Mouse (Mus musculus) forebrain, embryonic 12.5 days (tissue): ENCODE results near the gene Adamts10. TPM values are rescaled to one million over a fixed set of nuclear protein-coding genes. Genes with fewer than 3 reads are reported as not detected.

Experiments used
- ATAC-seq: fragments of 200-750 bp; cut with Nextera tagmentation; 2 replicates; pipeline ENCODE4 v1.8.0; 2017; ENCODE audit warnings: moderate TSS enrichment; ENCODE audit not compliant: low FRiP score
- H3K27ac ChIP-seq: fragments of 300-500 bp; sonication (generic); 2 replicates; pipeline ENCODE4 v1.5.1; 2016; ENCODE audit warnings: mild to moderate bottlenecking
- H3K27me3 ChIP-seq: fragments of 300-500 bp; sonication (generic); 2 replicates; pipeline ENCODE4 v1.6.1; 2016; ENCODE audit warnings: mild to moderate bottlenecking
- H3K36me3 ChIP-seq: fragments of 300-500 bp; sonication (generic); replicated peaks from 2 replicates; pipeline ENCODE4 v1.6.1; 2016; ENCODE audit warnings: mild to moderate bottlenecking
- H3K4me1 ChIP-seq: fragments of 300-500 bp; sonication (generic); 2 replicates; pipeline ENCODE4 v1.6.1; 2016
- H3K4me2 ChIP-seq: fragments of 300-500 bp; sonication (generic); 2 replicates; pipeline ENCODE4 v1.6.1; 2016; ENCODE audit warnings: mild to moderate bottlenecking, moderate library complexity
- H3K4me3 ChIP-seq: fragments of 300-500 bp; sonication (generic); replicated peaks from 2 replicates; pipeline ENCODE4 v1.5.1; 2016; ENCODE audit warnings: mild to moderate bottlenecking
- H3K9ac ChIP-seq: fragments of 300-500 bp; sonication (generic); 2 replicates; pipeline ENCODE4 v1.6.1; 2016; ENCODE audit warnings: mild to moderate bottlenecking
- H3K9me3 ChIP-seq: fragments of 300-500 bp; sonication (generic); 2 replicates; pipeline ENCODE4 v1.6.1; 2016
- WGBS: fragments of 180-500 bp; shearing (Covaris S2); methylation state at CpG from one replicate; pipeline ENCODE4 v1.1.7; 2016; 5-methylcytosine and 5-hydroxymethylcytosine counted together
- polyA plus RNA-seq: library from polyadenylated mRNA; unstranded; fragments of >200 nt; fragmentation: Nextera tagmentation; extraction: Ambion mirVana; gene quantifications from 2 replicates; pipeline ENCODE4 v1.2.1, GENCODE M21; 2016

The Adamts10 gene
- polyA plus RNA-seq, 1 experiment from 2014 or later = 52.1 TPM

- Histone ChIP-seq H3K4me1 (no peaks in the 10 kb centered on the region), H3K27ac (no peak overlapping the region), H3K9me3 (no peaks in the 10 kb centered on the region), H3K9ac (no peak overlapping the region), H3K36me3 (no peaks in the 10 kb centered on the region; the same call in 1 of the 2 replicates), H3K4me2 (no peak overlapping the region), H3K4me3 (no peak overlapping the region), H3K27me3 (no peaks in the 10 kb centered on the region)
- no peak for ATAC-seq
- 82% methylated on average over 4 of the region's 4 CpGs for WGBS
Observed at GRCm38 (mm10) chr17:33557922-33558321, 33.9 kb downstream of the Adamts10 start.

DNA sequence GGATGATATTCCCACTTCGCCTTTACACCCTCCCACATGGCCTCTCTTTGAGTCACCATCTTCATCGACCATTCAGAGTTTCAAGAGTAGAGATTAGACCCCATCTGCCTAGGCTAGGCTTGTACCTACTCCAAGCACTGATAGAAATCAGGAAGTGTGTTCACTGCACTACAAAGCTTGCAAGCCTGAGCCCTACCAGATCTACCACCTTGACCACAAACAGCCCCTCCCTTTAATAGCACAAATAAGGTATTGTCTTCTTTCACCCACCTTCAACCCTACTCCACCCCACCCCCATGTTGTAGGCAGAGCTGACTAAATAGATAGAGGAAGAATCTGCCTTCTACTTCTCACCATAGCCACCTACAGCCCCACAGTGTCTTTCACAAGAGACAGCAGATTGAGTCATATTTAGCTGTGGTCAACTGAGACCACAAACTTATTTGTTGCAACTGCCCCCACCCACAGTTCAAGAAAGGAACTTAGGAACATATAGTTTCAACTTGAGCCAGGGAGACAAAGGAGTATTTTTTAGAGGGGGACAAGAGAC is 39.6 kb downstream of the Adamts10 start:
- Histone ChIP-seq H3K9me3 (no peaks in the 10 kb centered on the region), H3K9ac (no peak overlapping the region), H3K27ac (no peak overlapping the region), H3K4me3 (no peak overlapping the region), H3K27me3 (no peaks in the 10 kb centered on the region), H3K36me3 (no peaks in the 10 kb centered on the region), H3K4me1 (no peaks in the 10 kb centered on the region), H3K4me2 (no peak overlapping the region)
- WGBS = 71% methylated on average over 2 of the region's 2 CpGs
- ATAC-seq = no peak

DNA sequence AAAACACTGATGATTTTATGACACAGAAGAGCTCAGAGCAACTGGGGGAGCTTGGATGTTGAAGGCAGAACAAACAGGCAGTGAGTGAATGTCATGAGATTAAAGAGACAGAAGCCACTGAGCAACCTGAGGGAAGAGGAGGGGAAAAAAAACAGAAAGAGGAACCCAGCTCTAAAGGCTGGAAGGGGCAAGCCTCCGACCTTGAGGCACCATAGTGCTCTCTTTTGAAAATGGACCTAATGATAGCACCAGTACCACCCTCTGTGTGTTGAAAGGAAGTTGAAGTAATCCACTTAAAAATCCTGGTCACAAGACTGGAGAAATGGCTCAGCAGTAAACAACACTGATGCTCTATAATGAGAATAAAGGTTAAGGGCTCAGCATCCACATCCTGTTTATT is 40.6 kb downstream of the Adamts10 start:
- Histone ChIP-seq H3K27ac (no peak overlapping the region), H3K4me3 (no peak overlapping the region), H3K9me3 (no peaks in the 10 kb centered on the region), H3K27me3 (no peaks in the 10 kb centered on the region), H3K4me1 (no peaks in the 10 kb centered on the region), H3K36me3 (no peaks in the 10 kb centered on the region), H3K9ac (no peak overlapping the region), H3K4me2 (no peak overlapping the region)
- whole genome bisulfite sequencing = 53% methylated on average over 1 of the region's 1 CpGs
- ATAC-seq = no peak

DNA sequence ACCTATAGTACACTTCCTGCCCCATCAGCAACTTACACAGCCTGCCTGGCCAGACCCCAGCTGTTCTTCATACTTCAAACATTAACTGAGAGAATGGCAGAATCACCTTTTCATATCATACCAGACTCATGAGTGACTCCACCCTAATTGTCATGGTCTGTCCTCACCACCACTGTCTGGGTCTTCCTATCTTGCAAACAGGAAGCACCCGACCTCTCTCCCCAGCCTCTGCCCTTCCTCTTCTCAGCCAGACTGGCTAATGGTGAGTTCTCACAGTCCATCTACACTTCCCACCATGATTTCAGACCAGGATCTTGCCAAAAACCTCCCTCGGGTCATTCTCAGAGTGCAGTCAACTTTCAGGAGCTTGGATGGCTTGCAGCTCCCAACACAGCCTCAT is 42.2 kb downstream of the Adamts10 start:
- no peaks in the 10 kb centered on the region for H3K9me3 ChIP-seq
- 87% methylated on average over 2 of the region's 2 CpGs for WGBS
- no peak for ATAC-seq
- no peaks in the 10 kb centered on the region for H3K36me3 ChIP-seq
- H3K27me3 ChIP-seq = no peaks in the 10 kb centered on the region
- no peak overlapping the region for H3K9ac ChIP-seq
- no peak overlapping the region for H3K27ac ChIP-seq
- no peak overlapping the region for H3K4me3 ChIP-seq
- H3K4me1 ChIP-seq = no peaks in the 10 kb centered on the region
- H3K4me2 ChIP-seq = no peak overlapping the region

DNA sequence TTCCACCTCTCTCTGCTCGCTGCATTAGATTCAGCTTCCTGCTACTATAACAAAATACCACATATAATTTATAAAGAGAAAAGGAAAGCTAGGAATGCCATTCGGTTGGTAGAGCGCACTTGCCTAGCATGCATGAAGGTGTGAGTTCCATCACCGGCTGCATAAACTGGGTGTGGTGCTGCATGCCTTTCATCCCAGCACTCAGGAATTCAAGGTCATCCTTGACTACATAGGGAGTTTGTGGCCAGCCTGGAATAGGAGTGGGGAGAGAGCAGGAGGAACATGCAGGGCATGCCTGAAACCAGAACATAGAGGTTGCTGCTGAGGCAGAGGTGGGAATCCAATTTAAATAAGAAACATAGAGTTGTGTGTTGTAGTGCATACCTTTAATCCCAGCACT is 60.1 kb downstream of the Adamts10 start:
- Histone ChIP-seq H3K4me1 (no peaks in the 10 kb centered on the region), H3K9me3 (no peaks in the 10 kb centered on the region), H3K4me3 (no peak overlapping the region), H3K9ac (no peak overlapping the region), H3K36me3 (no peaks in the 10 kb centered on the region), H3K4me2 (no peak overlapping the region), H3K27ac (no peak overlapping the region), H3K27me3 (no peaks in the 10 kb centered on the region)
- no peak for ATAC-seq
- WGBS = 84% methylated on average over 4 of the region's 4 CpGs

DNA sequence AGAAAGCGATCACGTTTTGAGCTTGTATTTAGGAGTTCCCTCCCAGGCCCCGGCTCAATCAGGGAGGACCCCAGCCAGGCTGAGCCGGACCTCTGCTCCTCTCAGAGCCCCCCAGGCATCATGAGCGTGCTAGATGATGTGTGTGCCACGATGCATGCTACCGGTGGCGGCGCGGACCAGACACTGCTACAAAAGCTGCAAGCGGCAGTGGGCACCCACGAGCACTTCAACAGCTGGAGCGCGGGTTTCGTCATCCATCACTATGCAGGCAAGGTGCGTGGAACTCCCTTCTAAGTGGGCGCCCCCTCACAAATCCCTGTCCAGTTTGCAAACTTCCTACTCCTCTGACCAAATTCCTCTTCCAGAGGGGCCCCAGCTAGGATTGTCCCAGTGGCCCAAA is 62.0 kb downstream of the Adamts10 start:
- Histone ChIP-seq H3K4me3 (no peak overlapping the region), H3K27me3 (no peaks in the 10 kb centered on the region), H3K36me3 (no peaks in the 10 kb centered on the region), H3K4me2 (no peak overlapping the region), H3K27ac (no peak overlapping the region), H3K9me3 (no peaks in the 10 kb centered on the region), H3K4me1 (no peaks in the 10 kb centered on the region), H3K9ac (no peak overlapping the region)
- WGBS = 76% methylated on average over 17 of the region's 17 CpGs
- ATAC-seq = no peak

GRCm38 (mm10) chr17:33597271-33597670 is 73.3 kb downstream of the Adamts10 start:
- no peak overlapping the region for H3K4me3 ChIP-seq
- H3K36me3 ChIP-seq = no peaks in the 10 kb centered on the region
- no peaks in the 10 kb centered on the region for H3K27me3 ChIP-seq
- H3K9ac ChIP-seq = no peak overlapping the region
- no peak overlapping the region for H3K4me2 ChIP-seq
- no peak for ATAC-seq
- no peak overlapping the region for H3K27ac ChIP-seq
- no peaks in the 10 kb centered on the region for H3K4me1 ChIP-seq
- H3K9me3 ChIP-seq = 0 out of 2 replicates have a peak, but pooled peaks cover 11% of the 10 kb centered on the region

DNA sequence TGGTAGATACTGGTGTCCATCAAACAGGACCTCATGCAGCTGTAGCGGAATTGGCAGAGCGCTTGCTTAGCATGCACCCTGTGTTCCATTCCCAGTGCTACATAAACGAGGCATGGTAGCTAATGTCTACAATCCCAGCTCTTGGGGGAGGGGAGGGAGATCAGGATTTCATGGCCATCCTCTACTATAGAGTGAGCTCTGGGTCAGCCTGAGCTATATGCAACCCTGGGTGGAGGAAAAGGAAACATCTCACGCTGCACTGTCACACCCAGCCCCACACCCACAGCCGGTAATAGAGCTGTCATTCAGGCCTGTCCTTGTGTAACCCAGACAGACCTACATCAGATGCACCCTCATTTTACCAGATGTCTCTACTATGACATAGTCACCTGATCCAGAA is 74.5 kb downstream of the Adamts10 start:
- Histone ChIP-seq H3K9ac (no peak overlapping the region), H3K27ac (no peak overlapping the region), H3K36me3 (no peaks in the 10 kb centered on the region), H3K4me1 (no peaks in the 10 kb centered on the region), H3K9me3 (0 out of 2 replicates have a peak, but pooled peaks cover 11% of the 10 kb centered on the region), H3K4me2 (no peak overlapping the region), H3K27me3 (no peaks in the 10 kb centered on the region), H3K4me3 (no peak overlapping the region)
- ATAC-seq = no peak
- 84% methylated on average over 5 of the region's 5 CpGs for WGBS

- 90% methylated on average over 8 of the region's 8 CpGs for WGBS
- no peak for ATAC-seq
- H3K4me2 ChIP-seq = no peak overlapping the region
- H3K36me3 ChIP-seq = no peaks in the 10 kb centered on the region
- H3K9me3 ChIP-seq = 0 out of 2 replicates have a peak, but pooled peaks cover 11% of the 10 kb centered on the region
- H3K27me3 ChIP-seq = no peaks in the 10 kb centered on the region
- H3K4me3 ChIP-seq = no peak overlapping the region
- H3K9ac ChIP-seq = no peak overlapping the region
- H3K4me1 ChIP-seq = no peaks in the 10 kb centered on the region
- no peak overlapping the region for H3K27ac ChIP-seq
Observed at GRCm38 (mm10) chr17:33599836-33600475, 76.0 kb downstream of the Adamts10 start.

- H3K9me3 ChIP-seq = 0 out of 2 replicates have a peak, but pooled peaks cover 11% of the 10 kb centered on the region
- no peak overlapping the region for H3K4me2 ChIP-seq
- H3K36me3 ChIP-seq = no peaks in the 10 kb centered on the region
- no peak overlapping the region for H3K27ac ChIP-seq
- no peak overlapping the region for H3K4me3 ChIP-seq
- WGBS = 76% methylated on average over 3 of the region's 3 CpGs
- no peak for ATAC-seq
- no peaks in the 10 kb centered on the region for H3K27me3 ChIP-seq
- no peaks in the 10 kb centered on the region for H3K4me1 ChIP-seq
- no peak overlapping the region for H3K9ac ChIP-seq
Observed at GRCm38 (mm10) chr17:33600831-33601230, 76.8 kb downstream of the Adamts10 start.

DNA sequence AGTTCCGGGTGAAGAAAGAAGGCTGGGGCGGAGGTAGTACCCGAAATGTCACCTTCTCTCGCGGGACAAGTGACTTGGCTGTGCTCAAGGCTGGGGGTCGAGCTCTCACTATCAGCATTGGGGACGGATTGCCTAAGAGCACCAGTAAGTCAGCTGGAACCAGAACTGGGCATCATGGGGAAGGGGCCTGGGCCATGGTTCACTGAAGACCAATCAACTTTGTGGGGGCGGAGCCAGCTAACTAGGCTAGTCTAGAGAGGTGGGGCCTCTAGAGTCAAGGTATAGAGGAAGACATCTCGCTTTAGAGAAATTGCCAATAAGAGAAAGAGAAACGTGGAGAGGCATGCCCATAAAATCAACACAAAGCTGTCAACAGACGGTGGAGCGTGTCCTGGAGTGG is 77.9 kb downstream of the Adamts10 start:
- Histone ChIP-seq H3K4me1 (no peaks in the 10 kb centered on the region), H3K9ac (no peak overlapping the region), H3K36me3 (no peaks in the 10 kb centered on the region), H3K4me3 (no peak overlapping the region), H3K4me2 (no peak overlapping the region), H3K27me3 (no peaks in the 10 kb centered on the region), H3K9me3 (0 out of 2 replicates have a peak, but pooled peaks cover 11% of the 10 kb centered on the region), H3K27ac (no peak overlapping the region)
- no peak for ATAC-seq
- 84% methylated on average over 12 of the region's 12 CpGs for WGBS
